Mouse (Mus musculus): ENCODE measurements around the gene Lats2.
"Not testable (repeated sequence)": the region's sequence is repeated elsewhere in the genome, so short reads cannot be mapped to it uniquely, and the experiment has no call there.

GRCm38 (mm10) chr14:57751006-57751405, 7.2 kb downstream of the Lats2 start:
- TF ChIP-seq ZNF384 (IDR thresholded peaks at IDR 0.05; ENCODE audit: low read depth, low read length); MAFK (IDR thresholded peaks at IDR 0.05; ENCODE audit: insufficient read depth, low read depth, low read length); CHD2 (IDR thresholded peaks at IDR 0.05; ENCODE audit: low read depth, low read length): not testable (repeated sequence)
